Mouse (Mus musculus): ENCODE measurements around the gene Gm364.

DNA sequence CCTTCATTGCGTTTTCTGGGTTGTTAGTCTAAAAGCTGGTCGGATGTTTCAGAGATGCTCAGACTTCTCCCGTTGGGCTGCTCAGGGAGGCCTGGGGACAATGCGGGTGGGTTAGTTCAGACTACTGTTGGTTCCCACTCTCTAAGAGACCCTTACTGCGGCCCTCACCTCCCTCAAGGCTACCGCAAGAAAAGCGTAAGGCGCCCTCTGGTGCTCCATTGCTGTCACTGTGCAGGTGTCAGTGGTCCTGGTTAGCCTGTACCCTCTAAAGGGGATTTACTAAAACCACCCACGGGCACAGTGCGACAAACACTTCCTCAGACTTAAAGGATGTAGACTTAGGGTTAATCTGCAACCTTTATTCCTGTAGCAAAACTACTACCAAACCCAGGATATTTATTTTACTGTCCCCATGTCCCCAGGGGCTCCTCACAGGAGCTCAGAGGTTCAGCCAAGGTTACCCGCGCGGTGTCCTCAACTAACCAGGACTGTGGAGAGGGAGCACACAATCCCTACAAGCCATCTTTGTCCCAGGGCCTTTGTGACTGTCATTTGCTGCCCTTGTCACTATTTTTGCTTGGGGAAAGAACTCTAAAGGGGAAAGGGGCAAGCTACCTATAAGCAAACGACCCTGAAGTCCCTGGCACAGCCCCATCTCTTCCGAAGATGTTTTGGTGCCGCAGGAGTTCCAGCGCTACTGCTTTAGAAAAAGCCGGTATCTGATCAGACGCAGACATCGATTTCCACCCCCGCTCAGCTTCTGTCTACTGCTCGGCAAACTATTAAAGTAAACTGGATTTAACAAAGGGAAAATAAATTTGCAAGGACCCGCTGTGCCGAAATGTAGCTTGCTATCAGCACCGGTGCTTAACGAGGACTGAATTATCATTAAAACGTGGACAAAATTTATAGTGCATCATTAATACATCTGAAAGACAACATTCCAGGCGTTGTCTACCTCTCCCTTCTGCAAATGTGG, 112.5 kb downstream of the Gm364 start:
- TF ChIP-seq CTCF (IDR thresholded peaks at IDR 0.05; ENCODE audit: extremely low read depth, insufficient read length, insufficient replicate concordance, low read depth, low read length) (no peak), POLR2A (IDR thresholded peaks at IDR 0.05; ENCODE audit: low read depth, low read length) (no peak)
